Mouse (Mus musculus): ENCODE measurements around the gene Tmem91.
"Not testable (repeated sequence)": the region's sequence is repeated elsewhere in the genome, so short reads cannot be mapped to it uniquely, and the experiment has no call there.

Tmem91 gene

DNA sequence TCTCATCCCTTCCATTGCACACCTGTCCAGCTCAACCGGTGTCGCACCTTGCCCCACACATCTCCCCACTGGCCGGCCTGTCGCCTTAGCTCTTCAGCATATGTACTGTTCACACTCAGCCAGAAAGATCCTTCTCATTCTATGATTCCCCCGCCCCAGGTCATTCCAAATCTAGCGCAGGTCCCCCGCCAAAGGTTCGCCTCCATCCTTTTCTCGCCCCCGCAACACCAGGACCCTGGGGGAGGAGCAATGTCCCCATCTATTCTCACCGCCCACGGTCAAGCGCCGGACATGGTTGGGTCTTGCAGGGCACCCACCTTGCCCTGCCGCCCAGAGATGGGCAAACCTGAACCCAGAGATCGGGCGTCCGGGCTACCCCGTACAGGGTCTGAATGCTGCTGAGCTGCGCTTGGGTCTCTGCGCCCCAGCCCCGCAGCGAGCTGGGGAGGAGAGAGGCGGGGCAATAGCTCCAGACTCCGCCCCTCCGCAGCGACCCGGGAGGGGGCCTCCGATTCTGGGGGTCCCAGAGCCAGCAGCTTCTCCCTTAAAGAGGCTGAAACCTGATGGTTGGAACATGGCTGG lies at the start of gene Tmem91:
Gene Tmem91, minus strand, starts transcription at position 448 of the 582 bp plus-strand sequence.
- in situ Hi-C loops (cut with MboI; ENCODE audit: low pct_unique_long_range_greater_than_20kb in 1 of 2, low sequenced_read_pairs in 2 of 2, unreplicated experiment in 1 of 2): no loop called here

DNA sequence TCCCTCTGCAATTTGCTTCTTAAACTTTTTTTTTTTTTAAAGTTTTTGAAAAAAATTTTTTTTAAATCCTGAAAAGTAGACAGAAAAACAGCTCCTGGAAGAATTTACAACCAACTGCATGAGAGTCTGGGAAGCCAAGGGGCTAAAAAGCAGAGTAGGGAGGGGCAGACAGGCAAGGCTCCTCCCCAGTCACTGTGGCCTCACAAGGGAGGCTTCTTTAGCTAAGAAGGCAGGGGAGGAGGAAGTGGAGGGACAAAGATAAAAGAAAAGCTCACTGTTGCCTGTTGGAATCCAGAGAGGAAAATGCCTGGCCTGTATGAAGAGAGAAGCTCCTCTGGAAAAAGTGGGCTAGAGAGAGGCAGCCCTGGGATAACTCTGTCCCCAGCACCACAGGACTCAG lies 46.8 kb upstream of the Tmem91 start:
- in situ Hi-C loops (cut with MboI; ENCODE audit: low pct_unique_long_range_greater_than_20kb in 1 of 2, low sequenced_read_pairs in 2 of 2, unreplicated experiment in 1 of 2): not testable (repeated sequence)

DNA sequence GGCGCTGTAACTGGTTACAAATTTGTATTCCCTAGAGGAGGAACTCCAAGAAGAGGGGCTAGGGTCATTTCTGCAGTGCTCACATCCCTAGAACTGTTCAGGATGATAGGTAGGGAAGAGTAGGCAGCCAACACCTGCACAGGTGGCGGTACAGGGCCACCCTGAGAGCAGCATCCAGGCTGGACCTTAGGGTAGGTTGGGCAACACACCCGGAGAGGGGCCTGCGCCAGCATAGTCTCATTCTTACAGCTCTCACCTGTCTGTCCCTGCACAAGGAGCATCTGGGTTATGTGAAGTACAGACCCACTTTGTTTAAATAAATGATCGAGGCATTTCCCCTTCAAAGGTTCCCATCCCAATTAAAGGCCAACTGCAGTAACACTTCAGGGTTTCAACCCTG lies 45.8 kb upstream of the Tmem91 start:
- in situ Hi-C loops (cut with MboI; ENCODE audit: low pct_unique_long_range_greater_than_20kb in 1 of 2, low sequenced_read_pairs in 2 of 2, unreplicated experiment in 1 of 2): no loop called here

DNA sequence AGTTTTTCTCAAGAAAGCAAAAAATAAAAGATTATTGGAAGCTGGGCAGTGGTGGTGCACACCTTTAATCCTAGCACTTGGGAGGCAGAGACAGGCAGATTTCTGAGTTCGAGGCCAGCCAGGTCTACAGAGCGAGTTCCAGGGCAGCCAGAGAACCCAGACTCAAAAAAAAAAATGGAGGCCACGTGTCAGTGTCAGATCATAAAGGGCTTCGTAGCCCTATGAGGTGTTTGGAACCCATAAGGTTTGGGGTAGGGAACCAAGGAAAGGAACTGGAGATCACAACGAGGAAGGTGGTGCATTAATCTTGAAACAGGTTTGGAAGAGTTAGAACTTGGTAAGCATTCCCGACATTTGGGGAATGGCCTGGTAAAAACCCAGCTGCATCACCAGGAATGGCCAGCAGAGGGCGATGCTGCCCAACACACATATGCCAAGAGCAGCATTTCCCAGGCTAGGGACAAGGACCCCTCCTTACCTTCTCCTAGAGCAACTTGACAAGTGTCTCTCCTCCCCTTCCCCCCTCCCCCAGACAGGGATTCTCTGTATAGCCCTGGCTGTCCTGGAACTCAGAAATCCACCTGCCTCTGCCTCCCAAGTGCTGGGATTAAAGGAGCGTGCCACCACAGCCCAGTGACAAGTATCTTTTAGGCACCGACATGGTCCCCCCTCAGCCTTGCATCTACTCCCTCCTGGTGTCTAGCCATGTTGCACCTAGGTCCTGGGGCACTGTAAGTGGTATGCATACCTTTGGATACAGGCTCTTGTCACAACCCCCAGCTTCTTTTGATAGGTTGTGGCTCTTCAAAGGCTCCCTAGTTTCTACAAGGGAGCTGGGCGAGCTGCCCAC lies 45.0 kb upstream of the Tmem91 start:
- in situ Hi-C loops (cut with MboI; ENCODE audit: low pct_unique_long_range_greater_than_20kb in 1 of 2, low sequenced_read_pairs in 2 of 2, unreplicated experiment in 1 of 2): no loop called here

DNA sequence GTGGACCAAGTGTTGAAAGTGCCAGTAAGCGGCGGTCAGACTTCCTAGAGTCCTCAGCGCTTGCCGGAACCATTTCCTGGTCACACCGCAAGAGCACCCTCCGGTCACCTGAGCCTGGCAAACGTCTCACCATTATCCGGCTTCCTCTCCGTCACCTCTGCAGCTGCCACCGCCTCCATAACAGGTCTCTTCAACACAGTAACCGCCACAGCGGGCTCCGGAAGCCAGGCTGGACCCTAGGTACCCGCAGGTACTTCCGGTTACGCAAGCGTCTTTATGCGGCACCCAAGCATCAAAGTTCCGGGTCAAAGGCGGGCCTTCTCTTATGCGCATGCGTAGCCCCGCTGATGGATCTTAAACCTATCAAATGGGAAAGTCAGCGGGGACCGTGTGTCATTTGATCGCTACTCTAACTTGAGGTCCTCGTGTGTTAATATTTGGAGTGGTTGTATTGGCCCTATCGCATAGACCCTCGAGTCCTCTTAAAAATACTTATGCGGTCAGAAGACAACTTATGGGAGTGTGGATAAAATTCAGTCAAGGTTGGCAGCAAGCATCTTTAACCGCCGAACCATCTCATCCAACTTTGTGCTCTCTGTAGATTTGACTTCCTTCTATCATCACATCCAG lies 43.9 kb upstream of the Tmem91 start, which contains the start of gene Ccdc97:
Gene Ccdc97, minus strand, starts transcription at position 301 of the 630 bp plus-strand sequence.
- in situ Hi-C loops (cut with MboI; ENCODE audit: low pct_unique_long_range_greater_than_20kb in 1 of 2, low sequenced_read_pairs in 2 of 2, unreplicated experiment in 1 of 2): no loop called here

DNA sequence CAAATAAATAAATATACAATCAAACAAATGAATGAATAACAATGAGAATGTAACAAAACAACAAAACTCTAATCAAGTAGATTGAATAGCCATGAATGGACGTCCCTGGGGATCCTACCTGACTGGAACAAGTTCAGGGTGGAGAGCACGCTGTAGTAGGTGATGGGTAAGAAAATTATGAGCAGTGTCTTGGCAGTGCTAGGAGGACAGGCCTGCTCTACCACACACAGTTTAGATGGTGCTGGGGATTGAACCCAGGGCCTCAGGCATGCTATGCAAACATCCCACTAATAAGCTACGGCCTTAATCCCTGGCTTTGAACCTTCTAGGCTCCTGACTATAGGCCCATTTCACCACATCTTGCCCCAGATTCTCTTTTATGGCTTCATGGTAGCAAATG lies 42.5 kb upstream of the Tmem91 start:
- in situ Hi-C loops (cut with MboI; ENCODE audit: low pct_unique_long_range_greater_than_20kb in 1 of 2, low sequenced_read_pairs in 2 of 2, unreplicated experiment in 1 of 2): no loop called here

DNA sequence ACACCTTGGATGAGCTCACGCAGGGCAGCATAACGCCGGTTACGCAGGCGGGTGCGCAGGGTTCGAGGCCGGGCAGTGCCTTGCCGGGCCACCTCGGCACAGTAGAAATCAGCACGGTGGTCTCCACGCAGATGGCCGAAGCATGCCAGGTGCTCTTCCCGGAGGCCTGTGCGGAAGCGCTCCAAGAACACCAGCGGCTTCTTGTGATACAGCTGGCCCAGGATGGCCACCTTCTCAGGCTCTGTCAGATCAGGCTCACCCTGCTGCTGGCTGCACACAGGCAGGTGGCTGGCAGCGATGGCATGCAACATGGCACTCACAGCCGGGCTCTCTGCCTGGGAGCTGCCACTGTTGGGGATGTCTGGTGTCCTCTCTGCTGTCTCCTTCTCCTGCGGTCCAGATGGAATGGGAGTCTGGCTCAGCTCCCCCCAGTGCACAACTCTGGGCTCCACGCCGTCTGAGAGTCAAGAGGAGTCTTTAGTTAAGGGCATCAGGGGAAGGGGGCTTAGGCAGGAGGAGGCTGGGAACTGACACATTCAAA lies 40.8 kb upstream of the Tmem91 start:
- in situ Hi-C loops (cut with MboI; ENCODE audit: low pct_unique_long_range_greater_than_20kb in 1 of 2, low sequenced_read_pairs in 2 of 2, unreplicated experiment in 1 of 2): no loop called here

DNA sequence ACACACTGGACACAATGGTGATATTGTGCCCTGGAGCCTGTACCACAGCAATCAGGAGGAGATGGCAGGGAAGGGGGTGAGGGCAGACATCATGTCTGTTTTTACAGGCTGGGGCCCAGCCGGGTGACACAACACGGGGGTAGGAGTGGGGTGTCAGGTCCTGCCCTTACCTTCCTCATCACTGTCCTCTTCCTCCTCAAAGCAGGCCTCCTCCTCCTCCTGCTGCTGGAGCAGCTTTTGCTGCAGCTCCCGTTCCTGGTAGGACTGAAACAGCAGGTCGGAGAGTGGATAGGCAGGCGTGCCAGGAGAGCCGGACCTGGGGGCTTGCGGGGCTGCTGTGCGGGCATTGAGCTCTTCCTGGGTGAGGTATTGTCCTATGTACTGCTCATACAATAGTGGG lies 39.6 kb upstream of the Tmem91 start:
- in situ Hi-C loops (cut with MboI; ENCODE audit: low pct_unique_long_range_greater_than_20kb in 1 of 2, low sequenced_read_pairs in 2 of 2, unreplicated experiment in 1 of 2): no loop called here

DNA sequence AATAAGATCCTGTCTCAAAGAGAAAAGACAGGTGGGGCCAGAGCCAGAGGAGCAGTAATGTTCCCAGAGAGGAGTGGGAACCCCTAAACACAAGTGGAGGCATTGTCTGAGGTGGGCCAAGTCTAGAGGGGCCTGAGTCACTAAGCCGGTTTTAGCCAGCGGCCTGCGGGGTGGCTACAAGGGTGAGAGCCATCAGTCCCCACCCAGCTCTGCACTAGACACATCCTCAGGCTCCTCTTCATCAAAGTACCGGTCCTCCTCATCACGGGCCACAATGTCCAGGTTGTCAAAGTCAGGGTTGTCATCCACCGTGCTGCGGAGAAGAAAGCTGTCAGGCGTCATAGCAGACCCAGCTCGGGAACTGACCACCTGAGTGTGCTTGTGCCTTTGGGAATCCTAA lies 37.8 kb upstream of the Tmem91 start:
- in situ Hi-C loops (cut with MboI; ENCODE audit: low pct_unique_long_range_greater_than_20kb in 1 of 2, low sequenced_read_pairs in 2 of 2, unreplicated experiment in 1 of 2): no loop called here

DNA sequence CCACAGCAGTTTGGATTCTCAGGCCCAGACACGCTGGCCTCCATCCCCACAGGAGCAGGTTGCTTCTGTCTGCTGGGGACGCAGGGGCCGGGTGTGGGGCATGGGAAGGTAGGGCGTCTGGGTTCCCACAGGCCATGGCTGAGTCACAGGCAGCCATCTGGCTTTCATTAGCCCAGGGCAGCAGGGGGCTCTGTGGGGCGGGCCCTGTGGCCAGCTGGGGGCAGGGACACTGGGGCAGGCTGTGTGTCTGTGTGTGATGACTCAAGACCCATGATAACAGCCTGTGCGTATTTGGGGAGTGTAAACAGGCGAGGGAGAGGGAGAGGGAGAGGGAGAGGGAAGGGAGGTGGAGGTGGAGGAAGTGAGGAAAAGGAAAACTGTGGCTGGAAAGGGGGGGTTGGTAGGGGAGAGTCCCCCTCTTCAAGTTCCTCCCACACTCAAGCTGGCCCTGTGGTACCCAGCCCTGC lies 36.8 kb upstream of the Tmem91 start:
- in situ Hi-C loops (cut with MboI; ENCODE audit: low pct_unique_long_range_greater_than_20kb in 1 of 2, low sequenced_read_pairs in 2 of 2, unreplicated experiment in 1 of 2): no loop called here

DNA sequence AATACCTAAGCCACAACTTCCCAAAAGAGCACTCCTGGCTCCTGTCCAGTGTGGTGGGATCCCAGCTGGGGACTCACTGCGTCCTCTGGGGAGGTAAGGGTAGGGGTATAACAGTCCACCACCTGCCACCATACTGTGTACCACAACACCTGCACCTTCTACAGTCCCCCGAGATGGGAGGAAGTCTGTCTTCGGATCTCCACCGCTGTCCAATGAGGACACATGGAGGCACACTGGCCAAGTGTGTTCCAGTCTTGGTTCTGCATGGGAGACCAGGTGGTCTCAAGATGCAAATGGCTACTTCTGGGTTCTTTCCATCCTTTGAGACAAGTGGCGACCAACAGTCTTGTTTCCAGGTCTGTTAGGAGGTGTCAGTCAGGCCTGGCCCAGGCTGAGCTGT lies 36.2 kb upstream of the Tmem91 start:
- in situ Hi-C loops (cut with MboI; ENCODE audit: low pct_unique_long_range_greater_than_20kb in 1 of 2, low sequenced_read_pairs in 2 of 2, unreplicated experiment in 1 of 2): no loop called here

DNA sequence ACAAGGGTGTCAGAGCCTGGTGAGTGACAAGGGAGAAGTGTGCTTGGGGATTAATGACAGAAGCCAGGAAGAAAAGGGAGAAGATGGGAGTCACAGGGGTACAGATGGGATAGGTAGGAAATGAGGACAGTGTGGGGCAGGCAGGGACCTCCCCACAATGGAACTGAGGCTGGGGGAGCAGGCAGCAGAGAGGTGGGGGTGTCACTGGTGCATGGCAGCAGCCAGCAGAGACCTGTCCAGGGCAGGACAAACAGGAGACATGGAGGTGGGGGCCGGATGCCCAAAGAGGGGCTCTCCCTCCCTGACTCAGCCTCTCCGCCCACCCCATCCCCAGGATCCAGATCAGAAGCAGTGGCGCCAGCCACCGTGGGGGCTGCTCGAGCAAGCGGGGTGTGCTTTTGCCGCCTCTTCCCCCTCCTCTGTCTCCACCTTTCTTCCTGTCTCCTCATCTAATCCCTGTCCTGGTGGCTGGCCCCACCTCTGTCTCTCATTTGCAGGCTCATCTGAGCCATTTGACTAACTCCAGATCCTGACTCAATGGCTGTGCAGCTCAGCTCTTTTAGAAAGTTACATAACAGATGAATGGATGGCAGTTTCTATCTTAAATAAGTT lies 35.7 kb upstream of the Tmem91 start:
- in situ Hi-C loops (cut with MboI; ENCODE audit: low pct_unique_long_range_greater_than_20kb in 1 of 2, low sequenced_read_pairs in 2 of 2, unreplicated experiment in 1 of 2): no loop called here

DNA sequence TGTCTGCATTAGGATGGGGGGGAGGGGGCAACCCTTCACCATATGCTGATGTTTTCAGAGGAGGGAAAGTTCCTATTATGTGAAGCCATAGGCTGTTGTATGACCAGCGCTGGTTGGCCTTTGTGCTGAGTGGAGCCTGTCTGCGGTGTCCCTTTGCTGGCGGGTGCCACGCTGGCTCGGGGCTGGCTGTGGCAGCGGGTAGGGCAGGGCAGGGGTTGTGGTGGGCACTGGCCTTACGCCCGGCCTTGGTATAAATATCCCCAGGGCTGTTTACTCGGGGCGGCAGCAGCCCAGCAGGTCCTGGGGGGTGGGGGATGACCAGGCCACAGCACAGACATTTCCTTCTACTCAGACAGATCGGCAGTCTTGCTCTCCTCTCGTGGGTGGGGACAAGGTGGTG lies 35.0 kb upstream of the Tmem91 start:
- in situ Hi-C loops (cut with MboI; ENCODE audit: low pct_unique_long_range_greater_than_20kb in 1 of 2, low sequenced_read_pairs in 2 of 2, unreplicated experiment in 1 of 2): no loop called here

DNA sequence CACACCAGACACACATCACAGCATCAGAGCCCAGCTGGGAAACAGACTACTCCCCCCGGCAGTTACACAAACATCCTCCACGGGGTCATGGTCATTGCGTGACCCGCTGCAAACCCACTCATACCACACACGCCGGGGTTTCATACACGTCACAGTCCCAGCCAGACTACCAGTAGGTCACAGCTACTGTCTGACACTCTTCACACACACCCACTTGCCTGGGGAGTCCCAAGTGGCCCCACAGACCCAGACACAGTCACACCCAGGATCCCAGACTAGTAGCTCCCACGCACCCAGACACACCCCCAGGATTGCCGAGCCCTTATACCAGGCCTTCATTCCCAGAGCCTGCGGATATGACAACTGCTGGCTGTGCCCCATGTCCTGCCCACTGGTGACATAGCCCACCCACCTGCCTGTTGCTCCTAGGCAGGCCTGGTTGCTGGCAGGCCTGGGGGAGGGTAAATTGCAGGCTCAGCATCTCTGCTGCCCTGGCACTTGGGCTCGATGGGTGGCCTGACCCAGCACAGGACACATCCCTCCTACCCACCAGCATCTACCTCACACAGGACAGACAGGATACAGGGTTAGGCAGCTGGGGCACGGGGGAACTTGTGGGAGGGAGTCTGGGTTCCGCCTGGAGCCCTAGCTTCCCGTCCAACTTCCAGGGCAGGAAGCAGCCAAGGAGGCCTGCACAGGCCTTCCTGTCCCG lies 32.8 kb upstream of the Tmem91 start:
- in situ Hi-C loops (cut with MboI; ENCODE audit: low pct_unique_long_range_greater_than_20kb in 1 of 2, low sequenced_read_pairs in 2 of 2, unreplicated experiment in 1 of 2): no loop called here

DNA sequence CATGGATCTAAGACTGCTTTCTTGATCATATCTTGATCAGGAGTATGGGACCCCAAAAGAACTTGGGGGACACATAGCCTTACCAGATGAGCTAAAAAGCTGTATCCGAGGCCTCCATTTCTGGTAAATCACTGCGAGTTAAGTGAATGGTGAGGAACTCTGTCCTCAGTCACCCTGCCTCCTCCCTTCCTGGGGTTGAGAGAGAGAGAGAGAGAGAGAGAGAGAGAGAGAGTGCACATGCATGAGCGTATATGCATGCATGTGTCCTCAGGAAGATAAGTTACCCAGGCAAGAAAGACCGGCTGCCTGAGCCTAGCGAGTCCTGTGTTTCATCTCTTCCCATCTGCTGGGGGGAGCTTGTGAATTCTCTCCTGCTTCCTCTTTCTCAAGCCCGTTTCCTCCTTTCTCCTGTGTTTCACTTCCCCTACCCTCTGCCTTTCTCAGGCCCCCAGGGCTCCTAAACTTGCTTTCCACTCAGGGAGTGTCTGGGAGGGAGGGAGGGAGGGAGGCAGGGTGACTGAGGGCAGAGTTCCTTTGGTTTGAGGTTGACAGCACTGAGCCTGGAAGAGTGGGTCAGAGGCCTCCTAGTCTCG lies 31.7 kb upstream of the Tmem91 start:
- in situ Hi-C loops (cut with MboI; ENCODE audit: low pct_unique_long_range_greater_than_20kb in 1 of 2, low sequenced_read_pairs in 2 of 2, unreplicated experiment in 1 of 2): no loop called here

DNA sequence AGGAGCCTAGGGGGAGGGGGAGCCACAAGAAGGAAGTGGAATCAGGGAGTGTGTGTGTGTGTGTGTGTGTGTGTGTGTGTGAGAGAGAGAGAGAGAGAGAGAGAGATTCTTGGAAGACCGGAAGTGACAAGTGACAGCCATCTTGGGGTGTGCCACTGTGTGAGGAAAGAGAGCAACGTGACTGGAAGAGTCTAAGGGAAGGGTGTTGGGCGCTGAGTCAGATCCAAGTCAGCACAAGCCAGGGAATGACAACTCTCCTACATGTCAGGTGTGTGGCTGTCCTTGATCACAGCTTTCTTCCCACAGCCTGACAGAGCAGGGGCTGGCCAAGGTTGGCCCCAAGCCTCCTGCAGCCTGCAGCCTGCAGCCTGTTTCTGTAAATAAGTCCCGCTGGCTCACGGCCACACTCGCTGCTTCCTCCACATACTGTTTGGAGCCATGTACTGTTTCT lies 30.9 kb upstream of the Tmem91 start:
- in situ Hi-C loops (cut with MboI; ENCODE audit: low pct_unique_long_range_greater_than_20kb in 1 of 2, low sequenced_read_pairs in 2 of 2, unreplicated experiment in 1 of 2): no loop called here

DNA sequence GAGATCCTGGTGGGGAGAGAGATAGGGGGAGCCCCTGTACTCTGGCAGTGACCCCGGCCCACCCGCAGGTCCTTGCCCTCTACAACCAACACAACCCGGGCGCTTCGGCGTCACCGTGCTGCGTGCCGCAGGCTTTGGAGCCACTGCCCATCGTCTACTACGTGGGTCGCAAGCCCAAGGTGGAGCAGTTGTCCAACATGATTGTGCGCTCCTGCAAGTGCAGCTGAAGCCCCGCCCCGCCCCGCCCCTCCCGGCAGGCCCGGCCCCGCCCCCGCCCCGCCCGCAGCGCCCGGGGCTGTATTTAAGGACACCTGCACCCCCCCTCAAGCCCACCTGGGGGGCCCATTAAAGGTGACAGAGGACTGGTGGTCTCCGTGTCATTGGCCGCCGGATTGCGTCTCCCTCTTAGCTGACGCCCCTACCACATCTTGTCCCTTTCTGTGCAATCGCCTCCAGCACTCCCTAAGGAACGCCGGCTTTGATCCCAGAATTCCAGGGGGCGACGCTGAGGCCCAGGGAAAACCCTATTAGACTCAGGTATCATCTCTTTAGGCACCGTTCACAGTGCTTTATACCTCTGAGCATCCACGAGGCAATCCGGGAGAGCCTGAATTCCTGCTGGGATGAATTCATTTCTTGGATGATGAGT lies 29.9 kb upstream of the Tmem91 start:
- in situ Hi-C loops (cut with MboI; ENCODE audit: low pct_unique_long_range_greater_than_20kb in 1 of 2, low sequenced_read_pairs in 2 of 2, unreplicated experiment in 1 of 2): loop anchor here in 1 of 2 experiments (5.0 kb wide), 1 partner anchor 83 kb away; no protein-coding TSS in a partner anchor

Measured in mouse embryonic stem cell (cell line).